Mouse (Mus musculus) heart, embryonic 15.5 days (tissue): ENCODE data around the gene Tmem176b. TPM values are rescaled to one million over a fixed set of nuclear protein-coding genes. Genes with fewer than 3 reads are reported as not detected.

Experiments used
- ATAC-seq: fragments of 200-750 bp; cut with Nextera tagmentation; replicated peaks from 2 replicates; pipeline ENCODE4 v1.8.0; 2017; ENCODE audit warnings: low read depth, moderate TSS enrichment; ENCODE audit not compliant: insufficient number of reproducible peaks, insufficient read depth, low FRiP score
- H3K27ac ChIP-seq: fragments of 300-500 bp; sonication (generic); 2 replicates; pipeline ENCODE4 v1.5.1; 2015; ENCODE audit warnings: mild to moderate bottlenecking, inconsistent platforms
- H3K27me3 ChIP-seq: fragments of 300-500 bp; sonication (generic); 2 replicates; pipeline ENCODE4 v1.6.1; 2015; ENCODE audit warnings: inconsistent platforms
- H3K36me3 ChIP-seq: fragments of 300-500 bp; sonication (generic); 2 replicates; pipeline ENCODE4 v1.6.1; 2015; ENCODE audit warnings: mild to moderate bottlenecking, inconsistent platforms
- H3K4me1 ChIP-seq: fragments of 300-500 bp; sonication (generic); replicated peaks from 2 replicates; pipeline ENCODE4 v1.6.1; 2015; ENCODE audit warnings: inconsistent platforms
- H3K4me2 ChIP-seq: fragments of 300-500 bp; sonication (generic); 2 replicates; pipeline ENCODE4 v1.6.1; 2015; ENCODE audit warnings: inconsistent platforms, mild to moderate bottlenecking, moderate library complexity
- H3K4me3 ChIP-seq: fragments of 300-500 bp; sonication (generic); 2 replicates; pipeline ENCODE4 v1.5.1; 2015; ENCODE audit warnings: mild to moderate bottlenecking, inconsistent platforms
- H3K9ac ChIP-seq: fragments of 300-500 bp; sonication (generic); 2 replicates; pipeline ENCODE4 v1.6.1; 2015; ENCODE audit warnings: mild to moderate bottlenecking, inconsistent platforms
- H3K9me3 ChIP-seq: fragments of 300-500 bp; sonication (generic); replicated peaks from 2 replicates; pipeline ENCODE4 v1.6.1; 2016; ENCODE audit warnings: inconsistent platforms
- WGBS: fragments of 180-500 bp; shearing (Covaris S2); methylation state at CpG from one replicate; pipeline ENCODE4 v1.1.7; 2015; ENCODE audit warnings: mixed read lengths; 5-methylcytosine and 5-hydroxymethylcytosine counted together
- polyA plus RNA-seq: library from polyadenylated mRNA; unstranded; fragments of >200 nt; fragmentation: Nextera tagmentation; extraction: Ambion mirVana; gene quantifications from 2 replicates; pipeline ENCODE4 v1.2.1, GENCODE M21; 2015

Tmem176b gene
- polyA plus RNA-seq, 1 experiment from 2014 or later, result 191 TPM

DNA sequence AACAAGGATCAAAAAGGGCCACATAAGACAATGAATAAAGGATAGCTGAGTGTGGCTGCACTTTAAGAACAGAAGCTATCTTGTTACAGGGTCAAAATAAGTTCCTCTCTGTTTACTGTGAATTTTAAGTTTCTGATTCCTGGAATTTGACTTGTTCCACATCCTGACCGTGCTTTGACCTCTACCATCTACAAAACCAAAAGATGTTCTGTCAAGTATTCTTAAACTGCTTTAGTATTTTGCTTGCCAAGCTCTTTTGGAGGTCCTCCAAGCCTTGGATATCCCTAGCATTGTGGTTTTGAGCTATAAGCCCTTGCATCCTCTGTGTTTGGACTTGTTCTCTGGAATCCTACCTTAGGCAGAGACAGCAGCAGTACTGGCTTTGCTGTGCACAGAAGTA is 56.1 kb downstream of the Tmem176b start:
- WGBS, result 43% methylated on average over 1 of the region's 1 CpGs
- ATAC-seq, result no peak
- Histone ChIP-seq H3K9ac (no peak overlapping the region), H3K36me3 (no peaks in the 10 kb centered on the region), H3K4me2 (no peak overlapping the region), H3K27ac (0 out of 2 replicates have a peak overlapping the region, but pooled peaks have one; percentile 8), H3K27me3 (no peaks in the 10 kb centered on the region), H3K4me3 (no peak overlapping the region), H3K4me1 (no peaks in the 10 kb centered on the region), H3K9me3 (no peaks in the 10 kb centered on the region)

DNA sequence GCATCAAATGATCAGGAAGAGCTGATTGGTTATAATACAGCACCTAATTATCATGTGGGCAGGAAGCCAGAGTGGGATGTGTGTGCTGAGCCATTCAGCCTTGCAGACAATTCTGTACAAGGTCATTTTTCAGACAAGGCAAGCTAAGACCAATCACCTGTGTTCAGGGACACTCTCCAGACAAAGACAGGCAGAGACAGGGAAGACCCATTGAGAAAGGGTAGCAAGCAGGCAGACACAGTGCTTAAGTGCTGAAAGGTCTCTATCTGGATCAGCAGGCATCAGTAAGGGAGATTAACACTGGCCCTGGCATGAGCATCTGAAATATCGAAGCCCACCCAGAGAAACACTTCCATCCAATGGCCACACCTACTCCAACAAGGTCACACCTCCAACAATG is 56.9 kb downstream of the Tmem176b start:
- no peaks in the 10 kb centered on the region for H3K4me1 ChIP-seq
- 92% methylated on average over 1 of the region's 1 CpGs for WGBS
- no peaks in the 10 kb centered on the region for H3K36me3 ChIP-seq
- no peak overlapping the region for H3K27ac ChIP-seq
- H3K4me2 ChIP-seq, result no peak overlapping the region
- ATAC-seq, result no peak
- no peak overlapping the region for H3K9ac ChIP-seq
- no peak overlapping the region for H3K4me3 ChIP-seq
- no peaks in the 10 kb centered on the region for H3K27me3 ChIP-seq
- H3K9me3 ChIP-seq, result no peaks in the 10 kb centered on the region

Other genes with a start within 250 kb of the Tmem176b start
- 23.4 and 28.1 TPM in 2 replicates for gene Repin1, start 247.6 kb downstream of the Tmem176b start, polyA plus RNA-seq
- gene Gm44965, start 247.6 kb downstream of the Tmem176b start, polyA plus RNA-seq, result not detected in 2 replicates
- gene Zfp775, start 239.4 kb downstream of the Tmem176b start, polyA plus RNA-seq, result 5.7 and 7.3 TPM in 2 replicates
- gene AI854703, start 214.7 kb downstream of the Tmem176b start, polyA plus RNA-seq, result 0.94 and 1.0 TPM in 2 replicates
- gene Gimap8, start 194.3 kb downstream of the Tmem176b start, polyA plus RNA-seq, result 1.6 and 1.7 TPM in 2 replicates
- gene Gimap9, start 165.4 kb downstream of the Tmem176b start, polyA plus RNA-seq, result 7.9 and 10.3 TPM in 2 replicates
- 23.5 and 27.1 TPM in 2 replicates for gene Gimap4, start 156.9 kb downstream of the Tmem176b start, polyA plus RNA-seq
- gene Gimap6, start 133.3 kb downstream of the Tmem176b start, polyA plus RNA-seq, result 32.3 and 35.6 TPM in 2 replicates
- gene Gm28053, start 122.9 kb downstream of the Tmem176b start, polyA plus RNA-seq, result 3.3 and 4.6 TPM in 2 replicates
- gene Gimap7, start 122.9 kb downstream of the Tmem176b start, polyA plus RNA-seq, result 0.23 and 0.27 TPM in 2 replicates
- gene Gimap1, start 102.4 kb downstream of the Tmem176b start, polyA plus RNA-seq, result 26.4 and 31.6 TPM in 2 replicates
- 6.2 and 9.4 TPM in 2 replicates for gene Gimap5, start 95.3 kb downstream of the Tmem176b start, polyA plus RNA-seq
- gene Gimap3, start 70.6 kb downstream of the Tmem176b start, polyA plus RNA-seq, result 0.08 TPM in 1 of 2 replicates, not detected in the other
- gene Tmem176a, start 577 bp downstream of the Tmem176b start, polyA plus RNA-seq, result 59.6 and 88.1 TPM in 2 replicates
- not detected in 2 replicates for gene Aoc1, start 31.4 kb upstream of the Tmem176b start, polyA plus RNA-seq
- not detected in 2 replicates for gene 1600015I10Rik, start 88.4 kb upstream of the Tmem176b start, polyA plus RNA-seq
- gene Doxl2, start 133.5 kb upstream of the Tmem176b start, polyA plus RNA-seq, result not detected in 2 replicates
- gene Svs1, start 145.4 kb upstream of the Tmem176b start, polyA plus RNA-seq, result not detected in 2 replicates
- 5.5 and 16.5 TPM in 2 replicates for gene Gpnmb, start 195.1 kb upstream of the Tmem176b start, polyA plus RNA-seq
- gene Malsu1, start 232.3 kb upstream of the Tmem176b start, polyA plus RNA-seq, result 55.0 and 60.0 TPM in 2 replicates